17 mouse cellular contexts compared by ENCODE assay signal in genomic region chrX:12000620-12001019, GRCm38 (mm10).
DNase-seq lines count a peak whose midpoint lies in the region; ATAC-seq and TF ChIP-seq lines count a peak whose summit lies in the region.
"Had no signal": no experiment of that assay in that cellular context is flagged by ENCODE, and none has a peak within 500 bp of the region (broad histone marks: within the 10 kb centered on the region; RNA-seq: fewer than 3 reads in every experiment).

No protein-coding gene starts in this region.

- no peak overlapping the region for H3K9ac ChIP-seq in hindbrain, embryonic 11.5 days (ENCODE audit: low read depth, low read length)
- no peak overlapping the region for H3K9ac ChIP-seq in hindbrain, postnatal 0 days (replicated peaks; ENCODE audit: low read length)
- H3K9ac ChIP-seq in forebrain, embryonic 11.5 days (ENCODE audit: low read length), result no peak overlapping the region
- no peak overlapping the region for H3K9ac ChIP-seq in hindbrain, embryonic 13.5 days
- no peak overlapping the region for H3K9ac ChIP-seq in midbrain, embryonic 14.5 days (replicated peaks; ENCODE audit: low read length)
- H3K9ac ChIP-seq: heart, embryonic 13.5 days; stomach, embryonic 15.5 days had no signal

- intact Hi-C loops in gastrocnemius, postnatal 36 days (cut with DNase I), result loop anchor here (10.0 kb wide), 1 partner anchor 154 kb away; no protein-coding TSS in a partner anchor

- H3K4me1 ChIP-seq in hindbrain, embryonic 11.5 days (replicated peaks; ENCODE audit: control insufficient read depth, insufficient read depth, low read length), result peaks cover 2% of the 10 kb centered on the region; the same call in 1 of the 2 replicates
- peaks cover 4% of the 10 kb centered on the region; the same call in 1 of the 2 replicates for H3K4me1 ChIP-seq in hindbrain, postnatal 0 days (ENCODE audit: insufficient read depth, low read length)
- H3K4me1 ChIP-seq in forebrain, embryonic 11.5 days (replicated peaks; ENCODE audit: control insufficient read depth, insufficient read depth, low read length), result peaks cover 16% of the 10 kb centered on the region
- H3K4me1 ChIP-seq in hindbrain, embryonic 13.5 days (replicated peaks), result peaks cover 71% of the 10 kb centered on the region
- peaks cover 36% of the 10 kb centered on the region for H3K4me1 ChIP-seq in midbrain, embryonic 14.5 days (ENCODE audit: control insufficient read depth, insufficient read depth, low read length)

- no peak overlapping the region for H3K4me3 ChIP-seq in hindbrain, embryonic 11.5 days (ENCODE audit: low read depth, low read length)
- no peak overlapping the region for H3K4me3 ChIP-seq in hindbrain, postnatal 0 days (ENCODE audit: low read length)
- no peak overlapping the region for H3K4me3 ChIP-seq in forebrain, embryonic 11.5 days (ENCODE audit: low read depth, low read length)
- H3K4me3 ChIP-seq in hindbrain, embryonic 13.5 days, result no peak overlapping the region
- H3K4me3 ChIP-seq in midbrain, embryonic 14.5 days (replicated peaks; ENCODE audit: low read depth, low read length), result no peak overlapping the region
- H3K4me3 ChIP-seq: heart, embryonic 13.5 days; stomach, embryonic 15.5 days had no signal

- H3K27me3 ChIP-seq in hindbrain, embryonic 11.5 days (ENCODE audit: control insufficient read depth, insufficient read depth, low read length), result peaks cover 55% of the 10 kb centered on the region
- 0 out of 2 replicates have a peak, but pooled peaks cover 4% of the 10 kb centered on the region for H3K27me3 ChIP-seq in hindbrain, postnatal 0 days (ENCODE audit: insufficient read depth, low read length)
- H3K27me3 ChIP-seq in forebrain, embryonic 11.5 days (ENCODE audit: control insufficient read depth, insufficient read depth, low read length), result peaks cover 57% of the 10 kb centered on the region
- H3K27me3 ChIP-seq in hindbrain, embryonic 13.5 days, result peaks cover 89% of the 10 kb centered on the region
- H3K27me3 ChIP-seq in midbrain, embryonic 14.5 days (ENCODE audit: control insufficient read depth, insufficient read depth, low read length), result peaks cover 14% of the 10 kb centered on the region

- peak; percentile 25 for DNase-seq in hindbrain, embryonic 11.5 days (ENCODE audit: low spot score)
- no peak for DNase-seq in hindbrain, postnatal 0 days (ENCODE audit: low spot score)
- no peak for DNase-seq in forebrain, embryonic 11.5 days (ENCODE audit: low spot score)
- peak; percentile 45 for DNase-seq in midbrain, embryonic 14.5 days
- DNase-seq in urinary bladder, postnatal 36 days (ENCODE audit: low spot score in 2 of 2), result no peak
- no peak for DNase-seq in gastrocnemius, postnatal 36 days
- DNase-seq: B cell, adult 2 months; cerebellum, postnatal 36 days; gastrocnemius, postnatal 25 days; kidney, adult 11 months; kidney, postnatal 14 days; lung, adult 18-20 months; lung, postnatal 36 days had no signal

- no peak for ATAC-seq in hindbrain, embryonic 11.5 days (ENCODE audit: low FRiP score)
- ATAC-seq in hindbrain, postnatal 0 days, result no peak
- ATAC-seq in forebrain, embryonic 11.5 days (replicated peaks; ENCODE audit: low FRiP score), result no peak
- ATAC-seq in hindbrain, embryonic 13.5 days (ENCODE audit: low FRiP score), result no peak
- no peak for ATAC-seq in midbrain, embryonic 14.5 days (ENCODE audit: low FRiP score, low TSS enrichment)
- ATAC-seq: Patski had no signal

- H3K36me3 ChIP-seq in hindbrain, embryonic 11.5 days (ENCODE audit: control insufficient read depth, insufficient read depth, low read length), result no peaks in the 10 kb centered on the region
- H3K36me3 ChIP-seq in hindbrain, postnatal 0 days (ENCODE audit: insufficient read depth, low read length), result no peaks in the 10 kb centered on the region
- H3K36me3 ChIP-seq in forebrain, embryonic 11.5 days (ENCODE audit: control insufficient read depth, insufficient read depth, low read length), result no peaks in the 10 kb centered on the region
- H3K36me3 ChIP-seq in hindbrain, embryonic 13.5 days, result no peaks in the 10 kb centered on the region
- no peaks in the 10 kb centered on the region for H3K36me3 ChIP-seq in midbrain, embryonic 14.5 days (ENCODE audit: control insufficient read depth, insufficient read depth, low read length)
- H3K36me3 ChIP-seq: heart, embryonic 13.5 days; stomach, embryonic 15.5 days had no signal

- H3K4me2 ChIP-seq in hindbrain, embryonic 11.5 days (replicated peaks; ENCODE audit: low read depth, low read length), result no peak overlapping the region
- H3K4me2 ChIP-seq in hindbrain, postnatal 0 days (ENCODE audit: low read depth, low read length), result no peak overlapping the region
- no peak overlapping the region for H3K4me2 ChIP-seq in forebrain, embryonic 11.5 days (ENCODE audit: low read depth, low read length, severe bottlenecking)
- peak overlapping the region; percentile 17; the same call in 1 of the 2 replicates for H3K4me2 ChIP-seq in hindbrain, embryonic 13.5 days
- no peak overlapping the region for H3K4me2 ChIP-seq in midbrain, embryonic 14.5 days (ENCODE audit: low read length)
- H3K4me2 ChIP-seq: stomach, embryonic 15.5 days had no signal

- no peak for TF ChIP-seq CTCF in hindbrain, postnatal 0 days (IDR thresholded peaks at IDR 0.05; ENCODE audit: low read depth)

- no peaks in the 10 kb centered on the region for H3K9me3 ChIP-seq in hindbrain, embryonic 11.5 days (ENCODE audit: control insufficient read depth, low read length)
- no peaks in the 10 kb centered on the region for H3K9me3 ChIP-seq in hindbrain, postnatal 0 days (ENCODE audit: low read length)
- no peaks in the 10 kb centered on the region for H3K9me3 ChIP-seq in forebrain, embryonic 11.5 days (ENCODE audit: control insufficient read depth, low read length)
- H3K9me3 ChIP-seq in hindbrain, embryonic 13.5 days, result no peaks in the 10 kb centered on the region
- H3K9me3 ChIP-seq in midbrain, embryonic 14.5 days (ENCODE audit: control insufficient read depth, low read length), result no peaks in the 10 kb centered on the region
- H3K9me3 ChIP-seq: heart, embryonic 13.5 days; stomach, embryonic 15.5 days had no signal

- peak overlapping the region; percentile 74 for H3K27ac ChIP-seq in hindbrain, embryonic 11.5 days (ENCODE audit: low read depth, low read length)
- H3K27ac ChIP-seq in hindbrain, postnatal 0 days, result no peak overlapping the region
- H3K27ac ChIP-seq in forebrain, embryonic 11.5 days (ENCODE audit: low read depth, low read length), result 0 out of 2 replicates have a peak overlapping the region, but pooled peaks have one; percentile 18
- H3K27ac ChIP-seq in hindbrain, embryonic 13.5 days, result peak overlapping the region; percentile 67
- H3K27ac ChIP-seq in midbrain, embryonic 14.5 days (replicated peaks; ENCODE audit: low read depth, low read length), result peak overlapping the region; percentile 63
- H3K27ac ChIP-seq: heart, embryonic 13.5 days; stomach, embryonic 15.5 days had no signal

- 11% methylated on average over 13 of the region's 13 CpGs for WGBS in hindbrain, embryonic 11.5 days
- 16% methylated on average over 13 of the region's 13 CpGs for WGBS in hindbrain, postnatal 0 days
- 8% methylated on average over 13 of the region's 13 CpGs for WGBS in forebrain, embryonic 11.5 days
- 10% methylated on average over 13 of the region's 13 CpGs for WGBS in hindbrain, embryonic 13.5 days
- WGBS in midbrain, embryonic 14.5 days, result 13% methylated on average over 13 of the region's 13 CpGs

Comparison
In these comparisons a context has a peak if more than half of its experiments do, and no peak if none do; other contexts are left out.
1. DNase-seq: peak in hindbrain, embryonic 11.5 days (single experiment) and midbrain, embryonic 14.5 days (single experiment); none in hindbrain, postnatal 0 days (single experiment), forebrain, embryonic 11.5 days (single experiment), urinary bladder, postnatal 36 days (0 of 2) and gastrocnemius, postnatal 36 days (0 of 2).